Mouse (Mus musculus) ovary, postnatal 14 days (tissue): ENCODE data around the gene Pfkfb4.
A peak's percentile ranks its signal among the peaks of the same experiment; 100 is the strongest.

Experiments
- DNase-seq: peaks from one replicate; pipeline ENCODE4 v3.0.0; 2022; ENCODE audit warnings: low spot score

Pfkfb4 gene

GRCm38 (mm10) chr9:109058006-109058765, 66.6 kb downstream of the Pfkfb4 start:
- DNase-seq, result no peak

GRCm38 (mm10) chr9:109059136-109059903, 67.7 kb downstream of the Pfkfb4 start, which contains the start of gene Trex1:
TSS of gene Trex1 (minus strand) at chr9:109059734.
- peak; percentile 79 for DNase-seq

- no peak for DNase-seq
Observed at GRCm38 (mm10) chr9:109060184-109060897, 68.8 kb downstream of the Pfkfb4 start.

GRCm38 (mm10) chr9:109060898-109061295, 69.3 kb downstream of the Pfkfb4 start:
- no peak for DNase-seq

- DNase-seq, result no peak
Observed at GRCm38 (mm10) chr9:109068095-109068735, 76.6 kb downstream of the Pfkfb4 start.

GRCm38 (mm10) chr9:109073661-109074573, 82.3 kb downstream of the Pfkfb4 start, which contains the start of gene Atrip:
TSS of gene Atrip (minus strand) at chr9:109074124.
- DNase-seq, result peak; percentile 90

GRCm38 (mm10) chr9:109080516-109080915, 88.9 kb downstream of the Pfkfb4 start:
- DNase-seq, result no peak

- DNase-seq, result no peak
Observed at GRCm38 (mm10) chr9:109081749-109082123, 90.2 kb downstream of the Pfkfb4 start.
